Mouse (Mus musculus): ENCODE measurements at regions not wholly inside any gene's neighbourhood (a gene's known extent, or its start where the extent isn't known, plus 50 kb on each side); places are given as distances from the start of the nearest gene placed in this dataset.

DNA sequence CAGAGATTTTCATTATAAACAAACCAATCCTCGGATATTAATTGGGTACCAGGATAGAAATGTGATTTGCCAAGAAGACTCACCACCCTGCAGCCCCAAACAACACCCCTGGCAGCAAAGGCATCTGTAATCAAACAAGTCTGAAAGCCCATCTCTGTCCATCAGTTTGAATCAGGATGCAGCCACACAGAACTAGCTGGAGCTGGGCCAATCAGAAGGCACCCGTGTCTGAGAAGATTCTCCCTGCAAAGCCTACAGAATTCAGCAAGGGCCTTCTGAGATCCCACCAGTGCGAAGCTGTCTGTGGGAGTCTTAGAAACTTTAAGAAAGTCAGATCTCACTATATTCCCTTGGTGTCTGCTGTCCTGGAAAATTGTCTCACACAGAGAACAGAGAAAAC is 404.5 kb downstream of the Sox11 start:
- no peak for TF ChIP-seq MYOD1 (IDR thresholded peaks at IDR 0.05; ENCODE audit: control insufficient read depth, insufficient read length, low read depth)
- TF ChIP-seq CTCF (IDR thresholded peaks at IDR 0.05; ENCODE audit: control insufficient read depth, insufficient read depth, insufficient read length): no peak
- no peak for TF ChIP-seq CEBPB (IDR thresholded peaks at IDR 0.05; ENCODE audit: low read depth)
- TF ChIP-seq MAX (IDR thresholded peaks at IDR 0.05): no peak
- H3K27me3 ChIP-seq (ENCODE audit: control insufficient read depth, insufficient read depth, insufficient read length): no peaks in the 10 kb centered on the region
- no peaks in the 10 kb centered on the region for H3K79me3 ChIP-seq (ENCODE audit: low read depth)
- H3K36me3 ChIP-seq (ENCODE audit: control insufficient read depth, insufficient read depth): no peaks in the 10 kb centered on the region
- H3K79me2 ChIP-seq (ENCODE audit: control insufficient read depth, insufficient read depth): no peaks in the 10 kb centered on the region
- H3K4me3 ChIP-seq (ENCODE audit: insufficient read depth, poor library complexity, severe bottlenecking): no peak overlapping the region
- no peak overlapping the region for H3ac ChIP-seq (ENCODE audit: control insufficient read depth, insufficient read length, low read depth)

- Histone ChIP-seq H3K36me3 (ENCODE audit: control insufficient read depth, insufficient read depth) (no peaks in the 10 kb centered on the region), H3K79me2 (ENCODE audit: control insufficient read depth, insufficient read depth) (no peaks in the 10 kb centered on the region)
- TF ChIP-seq CEBPB (IDR thresholded peaks at IDR 0.05; ENCODE audit: low read depth) (no peak), CTCF (IDR thresholded peaks at IDR 0.05; ENCODE audit: control insufficient read depth, insufficient read depth, insufficient read length) (no peak), MYOD1 (IDR thresholded peaks at IDR 0.05; ENCODE audit: control insufficient read depth, insufficient read length, low read depth) (no peak), FOSL1 (IDR thresholded peaks at IDR 0.05; ENCODE audit: insufficient read depth, low read length, poor library complexity, severe bottlenecking) (no peak), MAX (IDR thresholded peaks at IDR 0.05) (no peak), MYOG (IDR thresholded peaks at IDR 0.05; ENCODE audit: control insufficient read depth, extremely low read depth, insufficient read length) (no peak), USF1 (IDR thresholded peaks at IDR 0.05; ENCODE audit: low read depth) (no peak)
Observed at GRCm38 (mm10) chr12:26936696-26937458, 405.5 kb downstream of the Sox11 start.

DNA sequence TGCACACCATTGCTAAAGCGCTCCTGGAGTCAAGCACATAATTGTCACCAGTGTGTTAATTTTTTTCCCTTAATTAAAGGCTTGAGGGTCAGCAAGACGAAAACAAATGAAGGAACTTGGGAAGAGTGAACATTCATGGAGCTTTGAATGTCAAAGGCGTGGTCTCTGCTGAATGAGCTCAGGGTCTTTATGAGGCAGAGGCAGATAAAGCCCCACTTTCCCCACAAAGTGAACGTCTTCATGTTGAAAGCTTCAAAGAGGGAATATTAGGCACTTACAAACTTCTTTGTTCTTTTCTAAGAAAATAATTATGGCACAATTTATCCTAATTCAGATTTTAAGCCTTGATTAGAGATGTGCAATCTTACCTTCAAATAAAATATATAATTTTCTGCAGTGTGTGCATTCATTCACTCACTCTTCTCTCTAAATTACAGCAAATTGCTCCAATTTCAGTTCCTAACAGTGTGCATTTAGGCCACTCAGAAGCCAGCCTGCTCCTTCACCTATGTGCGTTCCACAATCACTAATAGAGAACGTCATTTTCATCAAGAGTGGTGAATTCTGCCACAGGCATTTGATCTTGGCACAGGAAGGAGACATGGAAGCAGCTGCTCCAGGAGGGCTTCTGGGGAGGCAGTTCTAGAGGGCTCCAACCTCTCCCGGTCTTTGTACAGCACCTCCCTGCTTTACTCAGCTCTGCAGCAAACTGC is 412.1 kb downstream of the Sox11 start:
- H3ac ChIP-seq (ENCODE audit: control insufficient read depth, insufficient read length, low read depth): no peak overlapping the region
- H3K79me2 ChIP-seq (ENCODE audit: control insufficient read depth, insufficient read depth): no peaks in the 10 kb centered on the region
- no peak overlapping the region for H3K4me3 ChIP-seq (ENCODE audit: insufficient read depth, poor library complexity, severe bottlenecking)
- no peaks in the 10 kb centered on the region for H3K27me3 ChIP-seq (ENCODE audit: control insufficient read depth, insufficient read depth, insufficient read length)
- no peaks in the 10 kb centered on the region for H3K79me3 ChIP-seq (ENCODE audit: low read depth)
- H3K36me3 ChIP-seq (ENCODE audit: control insufficient read depth, insufficient read depth): no peaks in the 10 kb centered on the region
- TF ChIP-seq MYOG (IDR thresholded peaks at IDR 0.05; ENCODE audit: control insufficient read depth, extremely low read depth, insufficient read length): no peak
- no peak for TF ChIP-seq MAX (IDR thresholded peaks at IDR 0.05)
- no peak for TF ChIP-seq CTCF (IDR thresholded peaks at IDR 0.05; ENCODE audit: control insufficient read depth, insufficient read depth, insufficient read length)
- TF ChIP-seq FOSL1 (IDR thresholded peaks at IDR 0.05; ENCODE audit: insufficient read depth, low read length, poor library complexity, severe bottlenecking): no peak
- TF ChIP-seq MYOD1 (IDR thresholded peaks at IDR 0.05; ENCODE audit: control insufficient read depth, insufficient read length, low read depth): no peak
- no peak for TF ChIP-seq USF1 (IDR thresholded peaks at IDR 0.05; ENCODE audit: low read depth)
- no peak for TF ChIP-seq CEBPB (IDR thresholded peaks at IDR 0.05; ENCODE audit: low read depth)

More at GRCm38 (mm10) chr12:26936696-26937458, 405.5 kb downstream of the Sox11 start:
- Histone ChIP-seq H3K27me3 (ENCODE audit: control insufficient read depth, insufficient read depth, insufficient read length) (no peaks in the 10 kb centered on the region), H3ac (ENCODE audit: control insufficient read depth, insufficient read length, low read depth) (no peak overlapping the region), H3K79me3 (ENCODE audit: low read depth) (no peaks in the 10 kb centered on the region), H3K4me3 (ENCODE audit: insufficient read depth, poor library complexity, severe bottlenecking) (no peak overlapping the region)

GRCm38 (mm10) chr12:26906126-26906525 is 436.2 kb downstream of the Sox11 start:
- H3K36me3 ChIP-seq (ENCODE audit: control insufficient read depth, insufficient read depth): no peaks in the 10 kb centered on the region
- no peaks in the 10 kb centered on the region for H3K79me3 ChIP-seq (ENCODE audit: low read depth)
- H3K4me3 ChIP-seq (ENCODE audit: insufficient read depth, poor library complexity, severe bottlenecking): no peak overlapping the region
- no peaks in the 10 kb centered on the region for H3K27me3 ChIP-seq (ENCODE audit: control insufficient read depth, insufficient read depth, insufficient read length)
- no peak overlapping the region for H3ac ChIP-seq (ENCODE audit: control insufficient read depth, insufficient read length, low read depth)
- TF ChIP-seq CEBPB (IDR thresholded peaks at IDR 0.05; ENCODE audit: low read depth) (no peak), FOSL1 (IDR thresholded peaks at IDR 0.05; ENCODE audit: insufficient read depth, low read length, poor library complexity, severe bottlenecking) (no peak), MAX (IDR thresholded peaks at IDR 0.05) (no peak), MYOG (IDR thresholded peaks at IDR 0.05; ENCODE audit: control insufficient read depth, extremely low read depth, insufficient read length) (no peak), CTCF (IDR thresholded peaks at IDR 0.05; ENCODE audit: control insufficient read depth, insufficient read depth, insufficient read length) (no peak), USF1 (IDR thresholded peaks at IDR 0.05; ENCODE audit: low read depth) (no peak), MYOD1 (IDR thresholded peaks at IDR 0.05; ENCODE audit: control insufficient read depth, insufficient read length, low read depth) (no peak)
- no peaks in the 10 kb centered on the region for H3K79me2 ChIP-seq (ENCODE audit: control insufficient read depth, insufficient read depth)

DNA sequence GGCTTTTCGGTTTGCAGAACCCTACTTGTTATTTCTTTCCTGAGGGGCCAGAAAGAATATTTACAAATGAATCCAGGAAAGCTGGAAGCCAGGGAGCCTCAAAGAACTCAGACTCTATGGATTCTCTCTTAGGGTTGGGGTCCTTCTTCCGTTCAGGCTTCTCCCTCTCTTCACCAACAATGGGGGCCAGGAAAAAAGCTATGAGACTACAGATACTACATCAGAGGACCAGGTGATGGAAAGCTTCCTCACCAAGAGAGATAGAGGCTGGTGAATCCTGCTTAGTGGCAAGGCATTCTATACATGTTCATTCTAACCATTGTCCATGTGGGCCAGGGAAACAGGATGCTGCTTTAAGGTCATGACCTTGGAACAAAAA is 434.9 kb downstream of the Cmpk2 start:
- Histone ChIP-seq H3K36me3 (ENCODE audit: control insufficient read depth, insufficient read depth) (no peaks in the 10 kb centered on the region), H3K27me3 (ENCODE audit: control insufficient read depth, insufficient read depth, insufficient read length) (no peaks in the 10 kb centered on the region), H3ac (ENCODE audit: control insufficient read depth, insufficient read length, low read depth) (no peak overlapping the region), H3K4me3 (ENCODE audit: insufficient read depth, poor library complexity, severe bottlenecking) (no peak overlapping the region), H3K79me3 (ENCODE audit: low read depth) (no peaks in the 10 kb centered on the region), H3K79me2 (ENCODE audit: control insufficient read depth, insufficient read depth) (no peaks in the 10 kb centered on the region)
- TF ChIP-seq CTCF (IDR thresholded peaks at IDR 0.05; ENCODE audit: control insufficient read depth, insufficient read depth, insufficient read length) (no peak), MYOG (IDR thresholded peaks at IDR 0.05; ENCODE audit: control insufficient read depth, extremely low read depth, insufficient read length) (no peak), CEBPB (IDR thresholded peaks at IDR 0.05; ENCODE audit: low read depth) (no peak), MYOD1 (IDR thresholded peaks at IDR 0.05; ENCODE audit: control insufficient read depth, insufficient read length, low read depth) (no peak), USF1 (IDR thresholded peaks at IDR 0.05; ENCODE audit: low read depth) (no peak), MAX (IDR thresholded peaks at IDR 0.05) (no peak), FOSL1 (IDR thresholded peaks at IDR 0.05; ENCODE audit: insufficient read depth, low read length, poor library complexity, severe bottlenecking) (no peak)
